In the genomic region with DNA sequence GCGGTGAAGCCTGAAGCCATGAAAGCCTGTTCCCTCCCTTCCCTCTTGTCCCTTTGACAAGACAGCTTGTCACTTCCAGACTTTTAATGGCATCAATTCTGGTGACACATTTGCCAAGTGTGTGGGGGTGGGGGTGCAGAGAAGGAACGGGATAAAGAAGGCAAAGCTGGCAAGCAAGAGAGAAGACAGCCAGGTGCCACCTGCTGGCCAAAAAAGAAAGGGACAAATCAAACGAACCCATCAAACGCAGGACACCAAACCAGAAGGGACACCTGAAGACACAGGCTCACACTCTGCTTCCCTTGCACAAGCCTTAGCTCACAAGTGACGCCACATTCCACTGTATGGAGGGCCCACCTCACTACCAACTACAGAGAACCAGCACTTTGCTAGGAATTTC, we compare ENCODE assay signal across 9 mouse cellular contexts.
DNase-seq lines count a peak whose midpoint lies in the region; ATAC-seq and TF ChIP-seq lines count a peak whose summit lies in the region.
"Had no signal": no experiment of that assay in that cellular context is flagged by ENCODE, and none has a peak within 500 bp of the region (broad histone marks: within the 10 kb centered on the region; RNA-seq: fewer than 3 reads in every experiment).

No protein-coding gene starts in this region.

- no peak overlapping the region for H3K9ac ChIP-seq in limb, embryonic 11.5 days (ENCODE audit: low read length)
- H3K9ac ChIP-seq: heart, embryonic 15.5 days had no signal

- H3K27me3 ChIP-seq in limb, embryonic 11.5 days (ENCODE audit: control insufficient read depth, insufficient read depth, low read length), result no peaks in the 10 kb centered on the region
- H3K27me3 ChIP-seq: heart, embryonic 15.5 days had no signal

- no peak overlapping the region for H3K4me2 ChIP-seq in limb, embryonic 11.5 days (ENCODE audit: low read depth, severe bottlenecking)
- H3K4me2 ChIP-seq: heart, embryonic 15.5 days had no signal

- H3K4me3 ChIP-seq in cortical plate, adult 2 months (ENCODE audit: insufficient read depth, low read length), result no peak overlapping the region
- no peak overlapping the region for H3K4me3 ChIP-seq in limb, embryonic 11.5 days (ENCODE audit: low read depth, low read length)
- H3K4me3 ChIP-seq: heart, embryonic 15.5 days had no signal

- no peak for TF ChIP-seq POLR2A in cortical plate, adult 2 months (IDR thresholded peaks at IDR 0.05; ENCODE audit: extremely low read depth, insufficient read depth, low read length)

- DNase-seq in adrenal gland, postnatal 14 days, result peak; percentile 56
- DNase-seq in adrenal gland, adult 8-10 months, result no peak
- peak; percentile 62 for DNase-seq in right cerebral cortex, adult 18-20 months
- no peak for DNase-seq in right cerebral cortex, postnatal 25 days
- peak; percentile 55 for DNase-seq in gastrocnemius, postnatal 25 days
- peak; percentile 46 for DNase-seq in limb, embryonic 11.5 days (ENCODE audit: low spot score)
- peak; percentile 48 for DNase-seq in retina, postnatal 7 days (ENCODE audit: low read depth, low spot score)

- peaks cover 6% of the 10 kb centered on the region for H3K4me1 ChIP-seq in cortical plate, adult 2 months (ENCODE audit: control insufficient read depth, insufficient read depth, low read length)
- H3K4me1 ChIP-seq in limb, embryonic 11.5 days (ENCODE audit: control insufficient read depth, insufficient read depth, low read length), result no peaks in the 10 kb centered on the region

- no peaks in the 10 kb centered on the region; the same call in 1 of the 2 replicates for H3K9me3 ChIP-seq in limb, embryonic 11.5 days (ENCODE audit: control insufficient read depth, low read length)
- H3K9me3 ChIP-seq: heart, embryonic 15.5 days had no signal

- 24% methylated on average over 5 of the region's 5 CpGs for WGBS in limb, embryonic 11.5 days

- no peak overlapping the region for H3K27ac ChIP-seq in cortical plate, adult 2 months (ENCODE audit: insufficient read depth, low read length)
- no peak overlapping the region for H3K27ac ChIP-seq in limb, embryonic 11.5 days (replicated peaks; ENCODE audit: low read depth, low read length)
- H3K27ac ChIP-seq: heart, embryonic 15.5 days had no signal

- H3K36me3 ChIP-seq in limb, embryonic 11.5 days (ENCODE audit: control insufficient read depth, insufficient read depth, low read length), result no peaks in the 10 kb centered on the region
- H3K36me3 ChIP-seq: heart, embryonic 15.5 days had no signal

- ATAC-seq in limb, embryonic 11.5 days (ENCODE audit: insufficient number of reproducible peaks, low FRiP score, low TSS enrichment, low read depth), result no peak

- peak; percentile 59 for TF ChIP-seq CTCF in cortical plate, adult 2 months (IDR thresholded peaks at IDR 0.05; ENCODE audit: extremely low read depth, insufficient read depth, low read length)

Comparison
In these comparisons a context has a peak if more than half of its experiments do, and no peak if none do; other contexts are left out.
1. DNase-seq: peak in adrenal gland, postnatal 14 days (single experiment), right cerebral cortex, adult 18-20 months (single experiment), gastrocnemius, postnatal 25 days (single experiment), limb, embryonic 11.5 days (single experiment) and retina, postnatal 7 days (single experiment); none in adrenal gland, adult 8-10 months (single experiment) and right cerebral cortex, postnatal 25 days (single experiment).